Mouse (Mus musculus) MEL (cell line): Measurements from ENCODE around the gene Tubb5.
A peak's percentile ranks its signal among the peaks of the same experiment; 100 is the strongest.

Source experiments
- CTCF ChIP-seq, 3 experiments: IDR thresholded peaks in 2 of 3; conservative IDR thresholded peaks in 1 of 3; 2 replicates each; pipeline ENCODE4 v1.5.1; 2011 to 2012; ENCODE audit warnings: low read length in 3 of 3, low read depth in 2 of 3, mild to moderate bottlenecking in 2 of 3, improper control_type of control experiment in 1 of 3, inconsistent platforms in 1 of 3, mixed read lengths in 1 of 3, moderate library complexity in 1 of 3; ENCODE audit not compliant: control insufficient read depth in 1 of 3, insufficient read depth in 1 of 3, poor library complexity in 1 of 3, severe bottlenecking in 1 of 3
- HCFC1 ChIP-seq: IDR thresholded peaks from 2 replicates; pipeline ENCODE4 v1.6.1; 2012; ENCODE audit warnings: low read depth, mild to moderate bottlenecking, inconsistent platforms, low read length, improper control_type of control experiment, moderate library complexity
- MYB ChIP-seq: IDR thresholded peaks from 2 replicates; pipeline ENCODE4 v1.6.1; 2011; ENCODE audit warnings: mild to moderate bottlenecking, low read depth, low read length, improper control_type of control experiment
- POLR2A ChIP-seq, 2 experiments: IDR thresholded peaks; 2 replicates each; pipeline ENCODE4 v1.6.1; 2011 to 2012; ENCODE audit warnings: low read length in 2 of 2, mild to moderate bottlenecking in 2 of 2, control low read depth in 1 of 2, improper control_type of control experiment in 1 of 2, low read depth in 1 of 2, moderate library complexity in 1 of 2; ENCODE audit not compliant: control insufficient read depth in 1 of 2, insufficient read depth in 1 of 2, poor library complexity in 1 of 2

- no peak for TF ChIP-seq MYB
- TF ChIP-seq POLR2A (IDR thresholded peaks at IDR 0.05; ENCODE audit: control insufficient read depth in 1 of 2, insufficient read depth in 1 of 2, low read depth in 1 of 2, low read length in 2 of 2, poor library complexity in 1 of 2), result peak; percentile 28 to 43; a peak in 3 of 4 replicates
- no peak for TF ChIP-seq CTCF (IDR thresholded peaks at IDR 0.05 in 2 of 3, conservative IDR thresholded peaks at IDR 0.05 in 1 of 3; ENCODE audit: control insufficient read depth in 1 of 3, insufficient read depth in 1 of 3, low read depth in 2 of 3, low read length in 3 of 3, poor library complexity in 1 of 3, severe bottlenecking in 1 of 3)
- TF ChIP-seq HCFC1, result no peak; the same call in 1 of the 2 replicates
Observed at GRCm38 (mm10) chr17:35865481-35866280, 27.6 kb upstream of the Tubb5 start, which contains the start of gene Ppp1r18.
